Mouse (Mus musculus) adrenal gland, postnatal 14 days (tissue): ENCODE results near the gene Rpl34. TPM values are rescaled to one million over a fixed set of nuclear protein-coding genes. Genes with fewer than 3 reads are reported as not detected.

Experiments used
- total RNA-seq: library from RNA; stranded (reverse); gene quantifications from 2 replicates; pipeline ENCODE4 v1.2.3, GENCODE M21; 2021

Gene Rpl34
- total RNA-seq, 1 experiment from 2014 or later = 654 TPM

Other genes starting within 250 kb of the Rpl34 start
- 0.64 and 4.7 TPM in 2 replicates for gene Etnppl, start 113.0 kb downstream of the Rpl34 start, total RNA-seq
- gene Ostc, start 21.0 kb downstream of the Rpl34 start, total RNA-seq = 94.0 and 97.0 TPM in 2 replicates